Mouse (Mus musculus) liver, postnatal 0 days (tissue): Measurements from ENCODE around the gene Tex48. TPM values are rescaled to one million over a fixed set of nuclear protein-coding genes. Genes with fewer than 3 reads are reported as not detected.

ENCODE experiments used
- ATAC-seq: fragments of 200-750 bp; cut with Nextera tagmentation; 2 replicates; pipeline ENCODE4 v1.8.0; 2017; ENCODE audit warnings: mild to moderate bottlenecking, moderate library complexity
- DNase-seq: peaks from one replicate; pipeline ENCODE4 v3.0.0-alpha.2; 2016
- H3K27ac ChIP-seq: fragments of 300-500 bp; sonication (generic); 2 replicates; pipeline ENCODE4 v1.5.1; 2014; ENCODE audit warnings: antibody characterized with exemption, moderate library complexity, mild to moderate bottlenecking, low read depth
- H3K27me3 ChIP-seq: fragments of 300-500 bp; sonication (generic); 2 replicates; pipeline ENCODE4 v1.6.1; 2014; ENCODE audit warnings: low read length, control low read depth, mixed read lengths; ENCODE audit not compliant: insufficient read depth
- H3K36me3 ChIP-seq: fragments of 300-500 bp; sonication (generic); replicated peaks from 2 replicates; pipeline ENCODE4 v1.6.1; 2014; ENCODE audit warnings: mild to moderate bottlenecking, control low read depth, low read length, moderate library complexity, mixed read lengths; ENCODE audit not compliant: insufficient read depth
- H3K4me1 ChIP-seq: fragments of 300-500 bp; sonication (generic); 2 replicates; pipeline ENCODE4 v1.6.1; 2014; ENCODE audit warnings: antibody characterized with exemption, mild to moderate bottlenecking, control low read depth; ENCODE audit not compliant: insufficient read depth
- H3K4me2 ChIP-seq: fragments of 300-500 bp; sonication (generic); 2 replicates; pipeline ENCODE4 v1.6.1; 2014; ENCODE audit warnings: low read depth, mild to moderate bottlenecking, low read length, moderate library complexity, mixed read lengths
- H3K4me3 ChIP-seq: fragments of 300-500 bp; sonication (generic); 2 replicates; pipeline ENCODE4 v1.5.1; 2014; ENCODE audit warnings: low read depth, low read length
- H3K9ac ChIP-seq: fragments of 300-500 bp; sonication (generic); replicated peaks from 2 replicates; pipeline ENCODE4 v1.6.1; 2014; ENCODE audit warnings: mild to moderate bottlenecking, moderate library complexity
- H3K9me3 ChIP-seq: fragments of 300-500 bp; sonication (generic); 2 replicates; pipeline ENCODE4 v1.6.1; 2016; ENCODE audit warnings: mild to moderate bottlenecking, control low read depth, low read length, mixed read lengths
- CTCF ChIP-seq: sonication (generic); IDR thresholded peaks from 2 replicates; pipeline ENCODE4 v1.5.1; 2016; ENCODE audit warnings: antibody characterized with exemption, low read depth
- EP300 ChIP-seq: IDR thresholded peaks from 2 replicates; pipeline ENCODE4 v1.6.1; 2016; ENCODE audit warnings: antibody characterized with exemption, low read depth, mild to moderate bottlenecking
- WGBS: fragments of 180-500 bp; shearing (Covaris S2); extraction: QIAGEN DNeasy Blood & Tissue Kit; methylation state at CpG from one replicate; pipeline ENCODE4 v1.1.7; 2014; ENCODE audit not compliant: insufficient replicate concordance; 5-methylcytosine and 5-hydroxymethylcytosine counted together
- polyA plus RNA-seq: library from polyadenylated mRNA; unstranded; fragments of >200 nt; fragmentation: Nextera tagmentation; extraction: Ambion mirVana; gene quantifications from 2 replicates; pipeline ENCODE4 v1.2.1, GENCODE M21; 2015

The Tex48 gene
- polyA plus RNA-seq, 1 experiment from 2014 or later = not detected

DNA sequence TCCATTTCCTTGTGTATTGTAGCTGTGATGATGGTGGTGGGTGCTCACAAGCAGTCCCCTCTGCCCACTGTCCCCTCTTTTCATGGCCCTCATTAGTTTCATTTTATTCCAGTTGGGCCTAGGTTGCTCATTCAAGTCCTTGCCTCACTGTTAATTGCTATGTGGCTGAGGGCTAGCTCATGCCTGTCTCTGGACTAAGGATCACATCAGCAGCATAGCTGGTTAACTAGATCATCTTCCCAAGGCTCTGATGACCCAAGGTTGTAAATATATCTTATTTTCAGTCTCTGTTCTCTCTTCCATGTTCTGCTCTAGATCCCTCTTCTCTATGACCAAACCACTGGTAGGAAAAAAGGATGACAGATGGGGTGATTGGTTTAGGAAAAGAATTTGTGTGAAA is 21.0 kb downstream of the Tex48 start:
- Histone ChIP-seq H3K36me3 (no peaks in the 10 kb centered on the region), H3K9me3 (no peaks in the 10 kb centered on the region), H3K4me1 (no peaks in the 10 kb centered on the region), H3K9ac (no peak overlapping the region), H3K4me2 (no peak overlapping the region), H3K27me3 (no peaks in the 10 kb centered on the region), H3K4me3 (no peak overlapping the region), H3K27ac (no peak overlapping the region)
- no peak for ATAC-seq
- TF ChIP-seq EP300 (no peak), CTCF (no peak)
- DNase-seq = no peak

GRCm38 (mm10) chr4:63600786-63601185 is 21.4 kb downstream of the Tex48 start:
- no peaks in the 10 kb centered on the region for H3K4me1 ChIP-seq
- no peak overlapping the region for H3K9ac ChIP-seq
- no peak overlapping the region for H3K4me2 ChIP-seq
- H3K36me3 ChIP-seq = no peaks in the 10 kb centered on the region
- H3K27me3 ChIP-seq = no peaks in the 10 kb centered on the region
- H3K9me3 ChIP-seq = no peaks in the 10 kb centered on the region
- no peak for DNase-seq
- WGBS = 51% methylated on average over 6 of the region's 6 CpGs
- H3K4me3 ChIP-seq = no peak overlapping the region
- no peak for ATAC-seq
- no peak overlapping the region for H3K27ac ChIP-seq
- TF ChIP-seq CTCF (no peak), EP300 (no peak)

DNA sequence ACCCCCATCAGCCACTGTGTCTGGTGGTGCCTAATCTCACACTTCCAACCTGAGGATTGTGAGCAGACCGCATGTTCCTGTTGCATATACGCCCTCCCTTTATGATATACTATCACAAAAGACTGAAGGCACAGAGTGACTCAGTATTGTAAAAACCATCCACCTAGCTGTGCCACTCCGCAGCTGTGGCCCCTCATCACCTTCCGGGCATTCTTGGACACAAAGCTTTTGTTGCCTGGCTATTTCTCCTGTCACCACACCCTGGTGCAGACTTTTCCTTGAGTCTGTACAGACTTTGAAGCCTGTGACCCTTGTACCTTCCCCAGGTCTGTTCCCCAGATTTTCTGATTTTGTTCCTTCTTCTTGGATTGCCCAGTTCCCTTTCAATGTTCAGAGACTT is 26.2 kb downstream of the Tex48 start:
- H3K4me1 ChIP-seq = peaks cover 10% of the 10 kb centered on the region; the same call in 1 of the 2 replicates
- H3K4me2 ChIP-seq = no peak overlapping the region
- H3K27me3 ChIP-seq = no peaks in the 10 kb centered on the region
- H3K9ac ChIP-seq = no peak overlapping the region
- H3K27ac ChIP-seq = no peak overlapping the region
- TF ChIP-seq EP300 = no peak
- TF ChIP-seq CTCF = no peak
- no peaks in the 10 kb centered on the region for H3K9me3 ChIP-seq
- WGBS = 81% methylated on average over 4 of the region's 4 CpGs
- ATAC-seq (no peak), DNase-seq (no peak)
- no peak overlapping the region for H3K4me3 ChIP-seq
- no peaks in the 10 kb centered on the region for H3K36me3 ChIP-seq

DNA sequence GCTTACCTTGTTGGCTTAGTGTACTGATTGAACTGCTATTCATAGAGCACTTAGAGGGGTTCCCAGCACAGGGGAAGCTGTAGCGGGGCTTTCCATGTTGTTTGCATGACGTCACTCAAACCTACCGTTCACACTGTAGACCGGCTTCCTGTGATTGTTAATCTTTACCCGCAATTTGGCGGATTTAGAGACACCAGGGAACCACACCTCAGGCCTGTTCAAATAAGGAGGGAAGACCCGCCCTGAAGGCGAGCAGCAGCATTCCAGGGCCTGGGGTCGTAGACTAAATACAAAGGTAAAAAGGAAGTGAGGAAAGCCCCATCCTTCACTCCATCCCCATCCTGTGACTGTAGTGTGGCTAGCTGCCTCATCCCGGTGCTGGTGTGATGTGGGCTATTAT is 27.0 kb downstream of the Tex48 start:
- Histone ChIP-seq H3K9ac (no peak overlapping the region), H3K27me3 (no peaks in the 10 kb centered on the region), H3K4me1 (peaks cover 10% of the 10 kb centered on the region; the same call in 1 of the 2 replicates), H3K4me3 (no peak overlapping the region), H3K4me2 (peak overlapping the region; percentile 1; the same call in 1 of the 2 replicates), H3K9me3 (no peaks in the 10 kb centered on the region), H3K27ac (no peak overlapping the region), H3K36me3 (no peaks in the 10 kb centered on the region)
- DNase-seq (no peak), ATAC-seq (no peak)
- WGBS = 29% methylated on average over 10 of the region's 10 CpGs
- TF ChIP-seq EP300 (no peak), CTCF (no peak)

GRCm38 (mm10) chr4:63594459-63595110 is 27.6 kb downstream of the Tex48 start:
- no peak for TF ChIP-seq CTCF
- no peak for TF ChIP-seq EP300
- H3K27me3 ChIP-seq = no peaks in the 10 kb centered on the region
- H3K4me1 ChIP-seq = peaks cover 10% of the 10 kb centered on the region; the same call in 1 of the 2 replicates
- no peak overlapping the region for H3K27ac ChIP-seq
- ATAC-seq (no peak), DNase-seq (no peak)
- H3K9me3 ChIP-seq = no peaks in the 10 kb centered on the region
- H3K36me3 ChIP-seq = no peaks in the 10 kb centered on the region
- H3K9ac ChIP-seq = no peak overlapping the region
- whole genome bisulfite sequencing = 59% methylated on average over 5 of the region's 5 CpGs
- no peak overlapping the region for H3K4me3 ChIP-seq
- H3K4me2 ChIP-seq = no peak overlapping the region

DNA sequence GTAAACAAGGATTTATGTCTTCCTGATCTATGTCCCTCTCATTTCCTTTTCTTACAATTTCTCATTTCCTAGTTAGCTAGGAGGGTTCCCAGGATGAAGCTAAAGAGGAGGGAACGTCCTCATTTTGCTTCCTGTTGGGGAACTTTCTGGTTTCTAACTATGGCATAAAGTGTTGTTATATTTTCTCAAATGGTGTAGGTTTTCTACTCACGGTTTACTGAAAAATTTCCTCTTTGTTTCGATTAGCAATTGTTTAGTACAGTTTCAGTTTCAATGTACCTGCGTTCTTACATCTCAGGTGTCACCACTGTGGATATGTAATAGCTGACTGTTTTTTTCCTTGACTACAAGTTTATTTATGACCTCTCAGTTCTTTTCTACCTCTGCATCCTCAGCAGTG is 31.7 kb downstream of the Tex48 start:
- no peak overlapping the region for H3K4me2 ChIP-seq
- no peaks in the 10 kb centered on the region for H3K9me3 ChIP-seq
- H3K4me1 ChIP-seq = peaks cover 10% of the 10 kb centered on the region; the same call in 1 of the 2 replicates
- ATAC-seq (no peak), DNase-seq (no peak)
- no peak overlapping the region for H3K4me3 ChIP-seq
- H3K27me3 ChIP-seq = no peaks in the 10 kb centered on the region
- 43% methylated on average over 4 of the region's 4 CpGs for WGBS
- H3K27ac ChIP-seq = no peak overlapping the region
- no peak for TF ChIP-seq CTCF
- no peak for TF ChIP-seq EP300
- no peak overlapping the region for H3K9ac ChIP-seq
- no peaks in the 10 kb centered on the region for H3K36me3 ChIP-seq

DNA sequence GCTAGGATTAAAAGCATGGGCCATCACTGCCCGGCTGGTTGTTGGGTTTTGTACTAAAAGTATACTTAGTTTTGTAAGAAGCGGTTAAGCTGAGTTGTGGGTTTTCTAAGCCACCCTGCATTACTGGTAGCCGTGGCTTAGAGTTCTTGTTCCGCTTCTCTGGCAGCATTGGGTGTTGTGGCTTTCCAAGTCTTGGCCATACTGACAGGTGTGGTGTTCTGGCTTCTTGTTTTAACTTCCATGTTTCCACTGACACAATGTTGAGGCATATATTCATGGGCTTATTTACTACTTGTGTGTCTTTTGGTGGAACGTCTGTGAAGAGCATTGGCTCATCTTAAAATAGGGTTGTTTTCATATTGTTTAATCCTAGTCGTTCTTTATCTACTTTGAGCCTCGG is 32.2 kb downstream of the Tex48 start:
- WGBS = 53% methylated on average over 7 of the region's 7 CpGs
- DNase-seq (no peak), ATAC-seq (no peak)
- Histone ChIP-seq H3K36me3 (no peaks in the 10 kb centered on the region), H3K27me3 (no peaks in the 10 kb centered on the region), H3K4me2 (no peak overlapping the region), H3K4me1 (peaks cover 6% of the 10 kb centered on the region; the same call in 1 of the 2 replicates), H3K27ac (no peak overlapping the region), H3K9ac (no peak overlapping the region), H3K4me3 (no peak overlapping the region), H3K9me3 (no peaks in the 10 kb centered on the region)
- TF ChIP-seq EP300 (no peak), CTCF (no peak)
